Mouse (Mus musculus) kidney, postnatal 10 days (tissue): ENCODE results near the gene Osbpl7.
A peak's percentile ranks its signal among the peaks of the same experiment; 100 is the strongest.

Experiments
- DNase-seq: peaks from one replicate; pipeline ENCODE4 v3.0.0; 2021; ENCODE audit warnings: mixed read lengths

Osbpl7 gene

DNA sequence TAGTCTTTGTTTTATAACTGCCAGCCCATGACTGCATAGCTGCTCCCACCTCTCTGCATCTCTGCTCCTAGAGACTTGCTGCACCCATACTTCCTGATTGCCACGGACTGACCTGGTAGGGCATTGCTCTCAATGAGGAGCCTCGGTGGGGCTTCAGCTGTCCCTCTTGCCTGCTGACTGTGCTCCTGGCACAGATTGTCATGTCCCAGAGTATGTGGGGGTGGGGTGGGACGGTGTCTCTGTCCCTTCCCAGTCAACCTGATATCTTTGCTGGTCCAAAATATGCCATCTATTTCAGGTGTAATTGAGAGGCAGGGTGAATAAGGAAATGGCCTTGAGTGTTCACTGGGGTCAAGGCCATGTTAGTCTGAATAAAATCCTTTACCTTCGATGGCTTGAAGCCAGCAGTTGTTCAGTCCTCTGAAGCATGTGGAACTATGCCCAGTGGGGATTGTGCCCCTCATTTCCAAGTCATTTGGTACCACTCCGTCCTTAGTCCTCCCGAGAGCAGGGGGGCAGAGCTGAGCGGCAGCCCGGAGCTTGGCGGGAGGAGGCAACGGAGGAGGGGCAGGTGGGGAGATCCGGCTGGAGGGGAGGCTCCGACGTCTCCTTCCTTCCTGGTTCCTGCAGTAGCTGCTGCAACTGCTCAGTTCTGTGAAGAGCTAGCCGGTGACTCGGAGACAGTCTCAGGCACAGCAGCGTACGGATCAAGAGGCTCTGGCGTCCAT, at the start of gene Osbpl7:
Gene Osbpl7, plus strand, starts transcription at position 413 of the 728 bp plus-strand sequence.
- peak; percentile 87 for DNase-seq

DNA sequence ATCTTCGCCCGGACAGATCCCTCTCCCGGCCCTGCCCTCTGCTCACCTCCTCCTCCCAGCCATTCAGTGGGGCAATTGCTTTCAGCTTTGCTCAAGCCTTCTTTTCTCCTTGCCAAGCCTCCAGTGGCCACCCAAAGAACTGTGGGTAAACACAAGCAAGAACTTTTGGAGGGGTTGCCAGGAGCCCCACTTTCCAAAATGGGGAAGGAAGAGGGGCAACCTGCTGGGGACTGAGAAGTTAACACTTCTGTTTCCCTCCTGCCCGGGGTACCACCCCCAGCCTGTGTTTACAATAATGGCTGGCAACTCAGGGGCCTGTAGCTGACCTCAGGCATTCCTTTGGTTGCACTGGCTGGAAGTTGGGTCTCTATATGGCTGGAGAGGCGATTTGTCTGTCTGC, 47.3 kb upstream of the Osbpl7 start:
- no peak for DNase-seq

DNA sequence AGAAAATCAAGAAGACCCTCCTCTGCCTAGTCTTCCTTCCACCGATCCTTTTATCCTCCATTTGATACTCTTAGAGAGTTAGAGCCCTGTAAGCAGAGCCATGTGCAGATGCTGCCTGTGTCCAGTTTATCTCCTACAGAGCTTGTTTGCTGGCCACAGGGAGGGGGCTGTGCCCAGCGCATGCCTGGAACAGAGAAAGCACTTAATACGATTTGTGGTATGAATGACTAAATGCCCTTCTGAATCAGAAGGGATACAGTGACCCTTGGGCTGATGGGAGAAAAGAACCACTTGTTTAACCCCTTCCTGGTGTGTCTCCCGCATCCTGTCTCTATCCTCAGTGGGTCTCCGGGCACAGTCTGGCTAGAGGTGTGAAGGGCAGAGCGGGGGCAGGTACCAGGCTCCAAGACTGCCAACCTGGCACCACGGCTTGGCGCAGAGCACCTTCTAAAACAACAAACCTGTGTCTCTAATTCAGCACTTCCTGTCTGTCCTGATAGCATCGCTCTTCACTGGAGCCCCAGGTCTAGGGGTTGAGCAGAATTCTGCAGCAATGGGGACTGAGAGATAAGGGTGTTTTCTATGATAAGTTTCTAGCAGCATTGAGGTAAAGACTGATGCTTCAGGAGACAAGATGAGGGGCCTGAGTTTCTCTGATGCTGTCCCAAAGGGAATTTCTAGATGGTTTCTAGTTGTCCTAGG, 43.2 kb upstream of the Osbpl7 start:
- DNase-seq: no peak

DNA sequence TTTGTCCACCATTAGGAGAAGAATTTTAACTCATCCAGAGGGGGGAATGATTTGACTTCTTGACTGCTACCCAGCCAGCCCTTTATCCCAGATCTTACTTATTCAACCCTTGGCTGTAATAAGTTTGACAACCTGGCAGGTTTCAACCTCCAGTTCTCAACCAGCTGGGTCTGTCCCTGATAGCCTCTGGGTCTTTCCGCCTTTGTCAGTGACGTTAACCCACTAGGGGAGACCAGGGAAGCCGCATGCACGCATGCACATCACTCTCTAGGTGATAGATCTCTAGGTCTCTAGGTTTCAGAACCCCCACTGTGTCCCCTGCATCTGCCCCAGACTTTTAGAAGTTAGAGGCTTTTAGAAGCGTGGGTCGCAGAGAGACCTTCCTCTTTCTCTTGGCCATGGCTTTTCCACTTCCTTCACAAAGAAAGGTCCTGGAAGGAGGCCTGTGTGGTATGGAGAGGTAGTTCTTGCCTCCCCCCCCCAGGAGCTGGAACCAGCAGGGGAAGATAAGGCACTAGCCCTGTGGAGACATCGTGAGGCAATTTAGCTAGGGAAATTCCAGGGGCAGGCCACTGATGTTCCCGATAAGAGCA, 41.1 kb upstream of the Osbpl7 start:
- no peak for DNase-seq

DNA sequence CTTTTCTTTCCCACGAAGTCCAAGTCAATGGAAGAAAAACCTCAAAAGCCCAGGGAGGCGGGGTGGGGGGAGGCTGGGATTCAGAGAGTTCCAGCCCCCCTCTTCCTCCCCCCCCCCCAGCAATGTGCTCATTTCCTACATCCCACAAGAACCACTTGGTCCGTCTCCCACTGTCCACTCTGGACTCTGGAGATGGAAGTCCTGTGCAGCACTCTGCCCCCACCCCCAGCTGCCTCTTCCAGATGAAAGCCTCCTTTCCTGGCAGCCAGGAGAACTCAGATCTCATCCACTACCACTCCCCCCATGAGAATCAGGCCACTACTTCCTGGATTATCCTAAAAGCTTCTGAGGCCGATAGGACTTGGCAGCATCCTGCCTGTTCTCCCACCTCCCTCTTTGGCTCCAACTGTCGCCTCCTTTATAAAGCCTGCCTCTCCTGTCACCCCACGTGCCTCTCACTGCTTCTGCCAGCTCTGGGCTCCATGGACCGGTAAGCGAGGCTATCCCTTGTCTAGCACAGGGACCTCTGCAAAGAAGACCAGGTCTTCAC, 37.2 kb upstream of the Osbpl7 start, which contains the start of gene Sp6:
Gene Sp6, plus strand, starts transcription at position 274 of the 550 bp plus-strand sequence.
- DNase-seq: no peak

DNA sequence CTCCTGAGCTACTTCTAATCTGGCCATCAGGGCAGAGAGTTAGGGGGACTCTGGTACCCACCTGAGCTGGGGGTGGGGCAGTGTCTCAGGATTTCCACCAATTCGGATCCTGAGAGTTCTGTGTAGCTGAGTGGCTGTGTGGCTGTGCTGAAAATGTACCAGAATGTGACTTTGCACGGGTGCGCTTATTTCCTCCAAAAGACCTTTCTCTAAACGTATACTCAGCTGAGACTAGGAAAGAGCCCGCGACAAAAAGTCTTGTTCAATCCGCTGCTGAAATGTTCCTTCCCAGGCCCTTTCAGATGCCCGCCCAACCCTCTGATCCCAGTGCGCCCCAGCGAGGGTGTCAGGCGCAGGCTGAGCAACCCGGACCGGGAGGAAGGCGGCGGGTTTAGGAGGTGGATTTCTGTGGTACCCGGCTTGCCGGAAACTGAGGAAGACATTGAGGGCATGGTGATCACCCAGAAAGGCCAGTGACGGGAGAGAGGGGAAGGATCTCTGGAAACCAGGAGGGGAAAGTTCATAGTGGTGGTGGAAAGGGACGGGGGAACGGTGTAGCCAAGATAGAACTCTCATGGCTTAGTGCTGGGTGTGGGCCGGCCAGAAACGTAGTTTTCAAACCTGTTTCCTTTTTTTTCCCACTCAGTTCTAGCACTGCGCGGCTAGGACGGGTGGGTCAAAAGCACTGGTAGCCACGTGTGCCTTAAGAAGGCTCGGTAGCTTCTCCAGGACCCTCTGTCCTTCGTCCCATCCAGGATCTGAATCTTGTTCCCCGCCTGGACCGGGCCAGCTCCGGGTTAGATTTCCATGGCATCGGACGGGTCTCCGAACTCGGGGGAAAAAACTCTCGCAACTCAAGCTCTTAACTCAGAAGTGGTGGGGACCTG, 32.5 kb upstream of the Osbpl7 start:
- DNase-seq: peak; percentile 34

DNA sequence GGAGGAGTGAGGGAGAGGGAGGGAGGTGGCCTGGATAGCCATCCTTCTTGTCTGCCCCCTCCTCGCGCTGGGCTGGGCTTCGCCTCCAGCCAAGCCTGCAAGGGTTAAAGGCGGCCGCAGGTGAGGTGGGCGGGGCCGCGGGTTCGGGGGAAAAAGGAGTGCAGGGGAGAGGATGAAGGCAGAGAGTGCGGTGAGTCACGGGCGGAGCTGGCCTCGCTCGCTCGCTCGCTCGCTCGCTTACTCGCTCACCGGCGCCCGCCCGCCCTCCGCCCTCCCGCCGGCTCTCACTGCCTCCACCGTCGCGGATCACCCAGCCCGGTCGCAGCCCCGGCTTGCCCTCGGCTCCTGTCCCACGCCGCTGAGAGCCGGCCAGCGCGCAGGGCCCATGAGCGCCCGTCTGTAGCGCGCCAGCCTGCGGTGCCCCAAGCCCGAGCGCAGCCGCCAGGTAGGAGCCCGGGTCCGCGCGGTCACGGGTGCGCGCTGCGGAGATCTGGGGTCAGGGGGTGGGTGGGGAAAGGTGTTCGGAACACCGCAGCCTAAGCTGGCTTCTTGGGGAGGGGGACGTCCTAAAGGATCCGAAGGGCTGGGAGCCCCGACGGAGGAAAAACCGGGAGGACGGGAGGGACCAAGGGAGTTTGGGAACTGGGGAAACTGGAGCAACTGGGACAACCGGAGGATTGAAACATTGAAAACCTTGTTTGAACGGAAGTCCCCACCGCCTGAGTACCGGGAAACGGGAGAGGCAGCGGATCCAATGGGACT, 31.7 kb upstream of the Osbpl7 start:
- peak; percentile 53 for DNase-seq

DNA sequence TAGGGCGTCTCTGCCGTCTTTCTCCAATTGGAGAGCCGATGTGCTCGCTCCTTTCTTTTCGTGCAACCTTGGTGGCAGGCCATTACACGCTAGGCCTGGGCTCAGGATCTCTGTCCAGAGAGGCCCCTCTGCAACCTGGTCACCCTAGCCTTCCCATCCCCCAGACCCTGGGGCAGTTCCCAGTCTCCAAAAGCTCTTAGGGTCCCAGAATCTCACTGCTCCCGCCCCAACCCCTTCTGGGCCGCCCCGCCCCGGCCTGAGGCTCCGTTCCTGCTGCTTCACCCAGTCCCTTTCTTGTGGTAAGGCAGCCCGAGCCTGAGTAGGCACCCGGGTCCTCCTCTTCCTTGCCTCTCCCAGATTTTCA, 31.1 kb upstream of the Osbpl7 start:
- no peak for DNase-seq

DNA sequence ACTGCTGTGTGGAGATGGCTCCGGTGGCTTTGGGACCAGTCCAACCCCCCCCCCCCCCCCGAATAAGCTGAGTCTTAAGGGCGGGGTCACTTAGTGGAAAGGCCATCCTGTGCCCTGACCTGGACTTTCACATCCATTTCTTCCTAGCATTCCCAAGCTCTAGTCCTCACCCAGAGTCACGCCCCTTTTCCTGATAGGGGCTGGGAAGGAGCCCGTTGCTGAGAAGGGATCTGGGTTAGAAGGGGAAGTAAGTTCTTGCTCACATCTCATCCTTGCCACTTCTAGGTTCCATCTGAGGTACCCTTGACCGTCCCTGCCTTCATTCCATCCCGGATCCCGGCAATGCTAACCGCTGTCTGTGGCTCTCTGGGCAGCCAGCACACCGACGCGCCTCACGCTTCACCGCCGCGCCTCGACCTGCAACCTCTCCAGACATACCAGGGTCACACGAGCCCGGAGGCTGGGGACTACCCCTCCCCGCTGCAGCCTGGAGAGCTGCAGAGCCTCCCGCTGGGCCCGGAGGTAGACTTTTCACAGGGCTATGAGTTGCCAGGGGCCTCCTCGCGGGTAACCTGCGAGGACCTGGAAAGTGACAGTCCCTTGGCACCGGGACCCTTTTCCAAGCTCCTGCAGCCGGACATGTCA, 29.2 kb upstream of the Osbpl7 start:
- no peak for DNase-seq

DNA sequence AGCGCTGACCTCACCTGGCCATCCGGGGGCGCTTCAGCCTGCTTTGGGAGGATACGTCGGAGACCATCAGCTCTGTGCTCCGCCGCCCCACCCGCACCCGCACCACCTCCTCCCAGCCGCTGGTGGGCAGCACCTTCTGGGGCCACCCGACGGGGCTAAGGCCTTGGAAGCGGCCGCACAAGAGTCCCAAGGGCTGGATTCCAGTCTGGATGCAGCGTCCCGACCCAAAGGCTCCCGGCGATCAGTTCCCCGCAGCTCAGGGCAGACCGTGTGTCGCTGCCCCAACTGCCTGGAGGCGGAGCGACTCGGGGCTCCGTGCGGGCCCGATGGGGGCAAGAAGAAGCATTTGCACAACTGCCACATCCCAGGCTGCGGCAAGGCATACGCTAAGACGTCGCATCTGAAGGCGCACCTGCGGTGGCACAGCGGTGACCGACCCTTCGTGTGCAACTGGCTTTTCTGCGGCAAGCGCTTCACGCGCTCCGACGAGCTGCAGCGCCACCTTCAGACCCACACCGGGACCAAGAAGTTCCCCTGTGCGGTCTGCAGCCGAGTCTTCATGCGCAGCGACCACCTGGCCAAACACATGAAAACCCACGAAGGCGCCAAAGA, 28.4 kb upstream of the Osbpl7 start:
- peak; percentile 88 for DNase-seq

DNA sequence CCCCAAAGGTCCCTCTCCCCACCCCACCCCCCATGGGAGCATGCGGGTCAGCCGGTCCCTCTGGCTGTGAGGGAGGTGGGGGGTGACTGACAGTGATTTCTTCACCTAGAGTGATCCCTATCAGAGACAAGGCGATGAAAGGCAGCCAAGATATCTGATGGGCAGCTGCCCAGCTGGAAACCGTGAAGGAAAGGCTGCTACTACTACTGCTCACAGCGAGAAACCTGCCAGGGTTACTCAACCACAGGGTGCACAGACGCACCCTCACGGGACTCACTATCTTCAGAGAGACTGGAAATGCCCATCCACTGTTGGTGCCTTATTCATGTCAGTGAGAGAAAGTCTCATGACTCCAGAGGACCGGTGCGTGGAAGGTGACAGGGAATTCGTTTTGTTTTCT, 25.5 kb upstream of the Osbpl7 start:
- DNase-seq: peak; percentile 34

DNA sequence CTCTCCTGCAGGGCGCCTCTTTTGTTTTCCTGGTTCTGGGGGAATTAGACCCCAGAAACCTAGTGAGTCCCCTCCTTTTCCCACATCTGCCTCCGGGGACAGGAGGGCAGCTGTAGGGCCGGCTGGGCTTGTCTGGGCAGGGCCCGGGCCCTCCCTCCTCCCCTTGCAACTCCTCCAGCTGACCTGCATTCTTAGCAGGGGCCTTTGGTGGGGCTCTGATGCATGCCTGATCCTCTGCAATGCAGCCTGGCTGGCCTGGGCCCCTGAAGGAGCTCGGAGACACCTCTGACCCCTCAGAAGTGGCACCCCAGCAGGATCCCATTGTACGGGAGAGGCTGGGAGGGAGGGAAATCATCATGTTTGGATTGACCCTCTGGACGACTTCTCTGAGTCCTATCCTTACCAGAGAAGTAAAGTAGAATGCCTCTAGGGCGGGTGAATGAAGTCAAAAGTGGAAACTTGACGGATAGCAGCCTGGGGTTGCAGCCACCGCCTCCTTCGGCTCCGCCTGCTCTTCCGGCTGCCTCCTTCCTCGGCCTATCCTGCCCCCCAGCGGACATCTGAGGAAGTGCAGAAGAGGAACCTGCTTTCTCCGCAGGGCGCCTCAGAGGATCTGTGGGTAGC, 24.6 kb upstream of the Osbpl7 start:
- peak; percentile 94 for DNase-seq

DNA sequence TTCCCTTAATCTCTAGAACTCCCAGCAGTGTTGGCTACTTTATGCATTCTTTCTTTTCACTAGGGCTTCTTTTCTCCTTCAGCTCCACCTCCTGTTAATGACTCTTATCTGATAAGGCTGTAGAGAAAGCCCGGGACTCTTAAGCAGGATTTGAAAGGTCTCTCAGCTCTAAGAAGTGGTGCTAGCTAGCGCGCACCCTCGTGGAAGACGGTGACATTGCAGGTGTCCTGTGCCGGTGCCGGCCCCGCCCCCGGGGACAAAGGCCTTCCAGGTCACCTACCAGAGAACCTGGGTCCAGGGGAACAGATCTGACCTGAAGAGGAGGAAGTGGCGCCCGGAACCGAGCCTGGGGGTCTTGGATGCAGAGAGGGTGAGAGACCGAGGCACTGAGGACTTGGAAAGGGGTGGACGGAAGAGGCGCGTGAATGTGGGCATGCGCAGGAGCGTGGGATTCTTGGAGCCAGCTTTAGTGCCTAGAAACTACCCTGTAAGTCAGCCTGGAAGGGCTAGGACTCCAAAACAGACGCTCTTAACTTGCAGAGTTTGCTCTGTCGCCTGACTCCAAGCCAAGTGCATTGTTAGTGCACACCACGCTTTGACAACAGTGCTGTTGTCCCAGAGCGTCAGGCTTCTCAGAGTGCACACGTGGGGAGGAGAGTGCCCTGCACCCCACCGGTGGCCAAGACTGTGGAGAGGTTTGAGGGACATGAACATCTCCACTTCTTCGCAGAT, 20.6 kb upstream of the Osbpl7 start, which contains the start of gene Scrn2:
Gene Scrn2, plus strand, starts transcription at position 253 of the 732 bp plus-strand sequence.
- peak; percentile 91 for DNase-seq

DNA sequence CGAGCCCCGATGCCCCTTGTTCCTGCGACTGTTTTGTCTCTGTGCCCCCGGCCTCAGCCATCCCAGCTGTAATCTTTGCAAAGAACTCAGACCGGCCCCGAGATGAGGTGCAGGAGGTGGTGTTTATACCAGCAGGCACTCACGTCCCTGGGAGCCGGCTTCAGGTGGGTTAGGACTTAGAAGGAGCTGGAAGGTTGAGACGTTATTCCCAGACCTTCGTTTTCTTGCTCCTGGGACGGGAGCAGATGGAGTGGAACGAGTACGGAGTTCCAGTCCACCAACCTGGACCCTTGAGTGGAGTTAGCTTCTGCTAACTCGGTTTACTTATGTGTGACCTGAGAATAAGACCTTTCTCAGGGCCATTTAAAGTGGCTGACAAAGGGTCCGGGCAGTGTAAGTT, 20.0 kb upstream of the Osbpl7 start:
- no peak for DNase-seq

DNA sequence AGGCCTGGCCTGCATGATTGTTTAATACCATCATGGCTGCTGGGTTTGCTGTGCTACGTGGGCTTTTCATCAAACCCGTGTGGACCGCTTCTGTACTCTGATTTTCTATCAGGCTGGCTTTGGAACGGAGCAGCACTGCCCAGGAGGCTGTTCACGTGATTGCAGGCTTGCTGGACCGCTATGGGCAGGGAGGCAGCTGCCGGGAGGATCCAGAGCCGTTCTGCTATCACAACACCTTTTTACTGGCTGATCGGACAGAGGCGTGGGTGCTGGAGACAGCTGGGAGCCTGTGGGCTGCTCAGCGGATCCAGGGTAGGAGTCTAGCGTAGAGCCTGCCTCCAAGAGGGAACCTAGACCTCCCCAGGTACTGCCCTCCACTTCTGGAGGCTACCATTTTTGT, 18.5 kb upstream of the Osbpl7 start:
- DNase-seq: peak; percentile 33

DNA sequence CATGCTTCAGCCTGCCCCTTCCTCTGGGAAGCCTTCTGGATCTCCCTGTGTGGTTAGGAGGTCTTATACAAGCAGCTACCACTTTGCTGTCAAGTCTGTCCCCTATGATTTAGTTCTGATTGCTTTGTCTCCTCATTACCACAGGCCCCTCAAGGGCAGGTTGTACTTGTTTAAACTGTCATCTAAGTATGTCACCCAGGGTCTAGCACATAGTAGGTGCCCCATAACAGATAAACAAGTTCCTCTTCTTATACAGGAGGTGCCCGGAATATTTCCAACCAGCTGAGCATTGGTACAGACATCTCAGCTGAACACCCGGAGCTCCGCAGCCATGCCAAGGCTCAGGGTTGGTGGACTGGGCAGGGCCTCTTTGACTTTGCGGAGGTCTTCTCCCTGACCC, 17.9 kb upstream of the Osbpl7 start:
- DNase-seq: no peak

DNA sequence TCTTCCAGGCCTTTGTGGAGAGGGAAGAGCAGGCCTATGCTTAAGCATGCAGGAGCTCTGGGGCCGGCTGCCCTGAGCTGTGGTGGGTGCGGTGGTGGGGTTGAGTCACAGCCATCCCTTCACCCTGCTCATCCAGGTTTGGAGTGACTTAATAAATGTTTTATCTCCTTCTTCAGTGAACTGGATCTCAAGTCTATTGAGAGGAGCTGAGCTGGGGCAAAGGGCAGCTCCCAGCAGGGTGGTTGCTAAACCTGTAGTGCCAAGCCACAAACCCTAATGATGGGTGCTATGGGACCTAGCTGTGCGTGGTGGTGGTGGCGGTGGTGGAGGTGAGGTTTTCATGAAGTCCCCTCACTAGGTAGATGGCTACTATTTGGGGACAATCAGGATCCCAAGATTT, 16.6 kb upstream of the Osbpl7 start:
- no peak for DNase-seq

DNA sequence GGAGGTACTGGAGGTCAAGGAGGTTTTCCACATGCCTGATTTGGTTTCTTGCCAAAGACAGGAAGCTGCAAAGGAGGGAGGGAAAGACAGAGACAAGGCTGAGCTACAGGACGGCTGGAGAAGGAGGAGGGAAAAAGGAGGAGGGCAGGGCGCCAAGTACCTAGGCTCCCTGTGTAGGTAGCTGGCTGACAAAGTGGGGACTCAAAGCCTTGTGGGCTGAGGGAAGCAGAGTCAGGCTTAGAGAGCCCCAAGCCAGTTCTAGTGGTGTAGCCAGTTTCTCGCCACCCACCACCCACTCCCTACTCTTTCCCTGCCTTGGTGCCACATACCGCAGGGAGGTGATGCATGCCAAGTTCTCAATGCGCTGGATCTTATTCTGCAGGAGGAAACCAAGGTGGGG, 14.3 kb upstream of the Osbpl7 start:
- DNase-seq: peak; percentile 59

DNA sequence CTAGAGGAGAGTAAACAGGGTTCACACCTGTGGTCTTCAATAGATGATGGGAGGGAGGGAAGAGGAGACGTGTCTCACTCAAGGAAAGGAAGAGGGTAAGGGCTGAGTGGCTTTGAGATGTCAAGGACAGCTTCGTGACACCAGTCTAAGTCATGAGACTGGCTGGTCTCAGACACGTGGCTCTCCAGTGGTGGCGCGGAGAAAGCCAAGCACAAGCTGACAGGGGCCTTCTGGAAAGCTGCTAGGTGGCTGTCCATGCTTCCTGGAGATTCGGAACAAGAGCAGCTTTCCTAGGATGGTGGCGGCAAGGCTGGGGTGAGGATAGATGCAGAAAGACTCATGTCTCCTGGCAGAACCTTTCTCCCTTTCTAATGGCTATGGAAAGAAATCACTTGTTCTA, 11.5 kb upstream of the Osbpl7 start:
- no peak for DNase-seq
